Mouse (Mus musculus): ENCODE data around the gene Trim27. TPM values are rescaled to one million over a fixed set of nuclear protein-coding genes. Genes with fewer than 3 reads are reported as not detected.

Gene Trim27
- polyA plus RNA-seq, 1 experiment from 2014 or later, result 167 TPM

Other genes starting within 250 kb of the Trim27 start
- gene Olfr1370, start 104.5 kb upstream of the Trim27 start, polyA plus RNA-seq (2016; fragmentation: Nextera tagmentation; extraction: Ambion mirVana), result 0.09 TPM in 1 of 2 replicates, not detected in the other
- 0.04 TPM in 1 of 2 replicates, not detected in the other for gene Olfr1369-ps1, start 68.0 kb upstream of the Trim27 start, polyA plus RNA-seq (2016; fragmentation: Nextera tagmentation; extraction: Ambion mirVana)
- gene Olfr263, start 49.8 kb upstream of the Trim27 start, polyA plus RNA-seq (2016; fragmentation: Nextera tagmentation; extraction: Ambion mirVana), result not detected in 2 replicates
- not detected in 2 replicates for gene Olfr1368, start 33.6 kb upstream of the Trim27 start, polyA plus RNA-seq (2016; fragmentation: Nextera tagmentation; extraction: Ambion mirVana)
- not detected in 2 replicates for gene Gpx5, start 113.3 kb downstream of the Trim27 start, polyA plus RNA-seq (2016; fragmentation: Nextera tagmentation; extraction: Ambion mirVana)
- gene Gpx6, start 132.7 kb downstream of the Trim27 start, polyA plus RNA-seq (2016; fragmentation: Nextera tagmentation; extraction: Ambion mirVana), result 0.13 and 0.55 TPM in 2 replicates
- gene Olfr1367, start 167.5 kb downstream of the Trim27 start, polyA plus RNA-seq (2016; fragmentation: Nextera tagmentation; extraction: Ambion mirVana), result not detected in 2 replicates
- gene Zscan12, start 183.4 kb downstream of the Trim27 start, polyA plus RNA-seq (2016; fragmentation: Nextera tagmentation; extraction: Ambion mirVana), result 17.4 and 19.2 TPM in 2 replicates
- 101 and 103 TPM in 2 replicates for gene Zkscan3, start 223.3 kb downstream of the Trim27 start, polyA plus RNA-seq (2016; fragmentation: Nextera tagmentation; extraction: Ambion mirVana)